Mouse (Mus musculus): ENCODE measurements around the gene Ets1. TPM values are rescaled to one million over a fixed set of nuclear protein-coding genes. Genes with fewer than 3 reads are reported as not detected.

The Ets1 gene
- total and polyA plus RNA-seq, 3 experiments, result 10.0 to 23.5 (median 19.8) TPM

- in situ Hi-C loops (cut with MboI; ENCODE audit: low pct_ligation_motif_present, low pct_unique_long_range_greater_than_20kb, low sequenced_read_pairs), result no loop called here
- Histone ChIP-seq H3K4me2 (ENCODE audit: insufficient read depth, low read depth, poor library complexity, severe bottlenecking) (no peak overlapping the region), H3K27ac (ENCODE audit: insufficient read depth, low read depth) (no peak overlapping the region), H3K27me3 (replicated peaks) (no peaks in the 10 kb centered on the region), H3K79me2 (replicated peaks; ENCODE audit: control insufficient read depth, extremely low read depth, insufficient read depth, poor library complexity, severe bottlenecking) (no peaks in the 10 kb centered on the region), H3K9me3 (replicated peaks; ENCODE audit: low read length) (no peaks in the 10 kb centered on the region), H3K9ac (ENCODE audit: insufficient read depth, low read depth) (no peak overlapping the region), H3K4me1 (ENCODE audit: control insufficient read depth in 1 of 2, insufficient read depth in 2 of 2) (peaks cover 5 to 27% of the 10 kb centered on the region in 2 experiments; a peak in 3 of 4 replicates), H3K36me3 (replicated peaks in 1 of 2; ENCODE audit: control insufficient read depth in 1 of 2, insufficient read depth in 1 of 2, low read length in 1 of 2) (no peaks in the 10 kb centered on the region), H3K4me3 (replicated peaks in 1 of 3; ENCODE audit: low read depth in 2 of 3, low read length in 2 of 3, poor library complexity in 1 of 3) (no peak overlapping the region)
- TF ChIP-seq TBP (conservative IDR thresholded peaks at IDR 0.05; ENCODE audit: low read depth, low read length) (no peak), MXI1 (IDR thresholded peaks at IDR 0.05; ENCODE audit: low read depth, low read length) (no peak), POLR2AphosphoS2 (IDR thresholded peaks at IDR 0.05; ENCODE audit: low read depth, low read length) (no peak)
- DNase-seq (ENCODE audit: extremely low read depth), result no peak
- dilution Hi-C loops (cut with MboI; ENCODE audit: extremely low pct_ligation_motif_present, extremely low pct_unique_long_range_greater_than_20kb, low sequenced_read_pairs), result no loop called here
Measured at GRCm38 (mm10) chr9:32646539-32647258, 10.7 kb downstream of the Ets1 start.

- Histone ChIP-seq H3K4me3 (replicated peaks in 1 of 3; ENCODE audit: low read depth in 2 of 3, low read length in 2 of 3, poor library complexity in 1 of 3) (no peak overlapping the region), H3K4me2 (ENCODE audit: insufficient read depth, low read depth, poor library complexity, severe bottlenecking) (no peak overlapping the region), H3K27ac (ENCODE audit: insufficient read depth, low read depth) (no peak overlapping the region), H3K79me2 (replicated peaks; ENCODE audit: control insufficient read depth, extremely low read depth, insufficient read depth, poor library complexity, severe bottlenecking) (no peaks in the 10 kb centered on the region), H3K27me3 (replicated peaks) (no peaks in the 10 kb centered on the region), H3K9ac (ENCODE audit: insufficient read depth, low read depth) (no peak overlapping the region), H3K36me3 (replicated peaks in 1 of 2; ENCODE audit: control insufficient read depth in 1 of 2, insufficient read depth in 1 of 2, low read length in 1 of 2) (no peaks in the 10 kb centered on the region), H3K9me3 (replicated peaks; ENCODE audit: low read length) (no peaks in the 10 kb centered on the region), H3K4me1 (ENCODE audit: control insufficient read depth in 1 of 2, insufficient read depth in 2 of 2) (peaks cover 9 to 36% of the 10 kb centered on the region in 2 experiments)
- no peak for DNase-seq (ENCODE audit: extremely low read depth)
- TF ChIP-seq MAZ (IDR thresholded peaks at IDR 0.05; ENCODE audit: low read depth, low read length) (no peak), MEF2A (IDR thresholded peaks at IDR 0.05; ENCODE audit: borderline replicate concordance, low read depth, low read length) (no peak), CHD1 (IDR thresholded peaks at IDR 0.05; ENCODE audit: low read depth, low read length) (no peak), PAX5 (IDR thresholded peaks at IDR 0.05; ENCODE audit: low read length) (no peak), HCFC1 (IDR thresholded peaks at IDR 0.05; ENCODE audit: low read depth, low read length) (no peak), SMC3 (IDR thresholded peaks at IDR 0.05; ENCODE audit: low read depth, low read length) (no peak), RCOR1 (conservative IDR thresholded peaks at IDR 0.05; ENCODE audit: low read depth, low read length) (no peak), EP300 (IDR thresholded peaks at IDR 0.05; ENCODE audit: low read length) (no peak), MAFK (IDR thresholded peaks at IDR 0.05; ENCODE audit: insufficient replicate concordance, low read length) (no peak), CHD2 (IDR thresholded peaks at IDR 0.05; ENCODE audit: low read length) (no peak), TCF12 (IDR thresholded peaks at IDR 0.05; ENCODE audit: low read depth, low read length) (no peak), MYC (IDR thresholded peaks at IDR 0.05; ENCODE audit: low read depth, low read length) (no peak), USF2 (conservative IDR thresholded peaks at IDR 0.05; ENCODE audit: low read depth, low read length) (no peak), ZMIZ1 (IDR thresholded peaks at IDR 0.05; ENCODE audit: low read depth, low read length) (no peak), POLR2A (IDR thresholded peaks at IDR 0.05; ENCODE audit: low read depth, low read length) (no peak), GABPA (IDR thresholded peaks at IDR 0.05; ENCODE audit: insufficient replicate concordance, low read depth, low read length) (no peak)
- in situ Hi-C loops (cut with MboI; ENCODE audit: low pct_ligation_motif_present, low pct_unique_long_range_greater_than_20kb, low sequenced_read_pairs) (no loop called here), dilution Hi-C loops (cut with MboI; ENCODE audit: extremely low pct_ligation_motif_present, extremely low pct_unique_long_range_greater_than_20kb, low sequenced_read_pairs) (no loop called here)
Measured at GRCm38 (mm10) chr9:32647506-32648250, 11.7 kb downstream of the Ets1 start.

All from CH12.LX (cell line).